Mouse (Mus musculus) heart, embryonic 11.5 days (tissue): Measurements from ENCODE around the gene Stip1. TPM values are rescaled to one million over a fixed set of nuclear protein-coding genes. Genes with fewer than 3 reads are reported as not detected.

Experiments used
- ATAC-seq: fragments of 200-750 bp; cut with Nextera tagmentation; replicated peaks from 2 replicates; pipeline ENCODE4 v1.8.0; 2017; ENCODE audit warnings: moderate library complexity; ENCODE audit not compliant: insufficient number of reproducible peaks, low FRiP score, low TSS enrichment
- H3K27ac ChIP-seq: fragments of 300-500 bp; sonication (generic); 2 replicates; pipeline ENCODE4 v1.5.1; 2014; ENCODE audit warnings: mild to moderate bottlenecking, low read depth, low read length
- H3K27me3 ChIP-seq: fragments of 300-500 bp; sonication (generic); 2 replicates; pipeline ENCODE4 v1.6.1; 2014; ENCODE audit warnings: mild to moderate bottlenecking, low read length, mixed read lengths; ENCODE audit not compliant: control insufficient read depth, insufficient read depth
- H3K36me3 ChIP-seq: fragments of 300-500 bp; sonication (generic); 2 replicates; pipeline ENCODE4 v1.6.1; 2014; ENCODE audit warnings: mild to moderate bottlenecking, low read length, moderate library complexity, mixed read lengths; ENCODE audit not compliant: control insufficient read depth, insufficient read depth
- H3K4me1 ChIP-seq: fragments of 300-500 bp; sonication (generic); 2 replicates; pipeline ENCODE4 v1.6.1; 2014; ENCODE audit warnings: low read length; ENCODE audit not compliant: control insufficient read depth, insufficient read depth
- H3K4me2 ChIP-seq: fragments of 300-500 bp; sonication (generic); 2 replicates; pipeline ENCODE4 v1.6.1; 2014; ENCODE audit warnings: mild to moderate bottlenecking, moderate library complexity
- H3K4me3 ChIP-seq: fragments of 300-500 bp; sonication (generic); 2 replicates; pipeline ENCODE4 v1.5.1; 2014; ENCODE audit warnings: low read depth, low read length
- H3K9ac ChIP-seq: fragments of 300-500 bp; sonication (generic); 2 replicates; pipeline ENCODE4 v1.6.1; 2014; ENCODE audit warnings: mild to moderate bottlenecking, low read depth, low read length, moderate library complexity
- H3K9me3 ChIP-seq: fragments of 300-500 bp; sonication (generic); replicated peaks from 2 replicates; pipeline ENCODE4 v1.6.1; 2016; ENCODE audit warnings: low read length; ENCODE audit not compliant: control insufficient read depth
- WGBS: fragments of 180-500 bp; shearing (Covaris S2); extraction: QIAGEN DNeasy Blood & Tissue Kit; methylation state at CpG from one replicate; pipeline ENCODE4 v1.1.7; 2014; ENCODE audit not compliant: insufficient replicate concordance; 5-methylcytosine and 5-hydroxymethylcytosine counted together
- polyA plus RNA-seq: library from polyadenylated mRNA; unstranded; fragments of >200 nt; fragmentation: Nextera tagmentation; extraction: Ambion mirVana; gene quantifications from 2 replicates; pipeline ENCODE4 v1.2.1, GENCODE M21; 2014

Stip1 gene
- polyA plus RNA-seq, 1 experiment from 2014 or later = 266 TPM

GRCm38 (mm10) chr19:7040637-7041130, 917 bp upstream of the Stip1 start:
- H3K27ac ChIP-seq = peak overlapping the region; percentile 88
- ATAC-seq = no peak
- H3K4me3 ChIP-seq = peak overlapping the region; percentile 88
- H3K9me3 ChIP-seq = no peaks in the 10 kb centered on the region
- peak overlapping the region; percentile 75 for H3K9ac ChIP-seq
- H3K36me3 ChIP-seq = no peaks in the 10 kb centered on the region; the same call in 1 of the 2 replicates
- H3K4me2 ChIP-seq = peak overlapping the region; percentile 83
- H3K4me1 ChIP-seq = peaks cover 26% of the 10 kb centered on the region
- H3K27me3 ChIP-seq = no peaks in the 10 kb centered on the region
- 23% methylated on average over 13 of the region's 13 CpGs for WGBS

- ATAC-seq = peak; percentile 22
- peaks cover 9% of the 10 kb centered on the region for H3K36me3 ChIP-seq
- H3K4me1 ChIP-seq = peaks cover 20% of the 10 kb centered on the region
- WGBS = 1% methylated on average over 33 of the region's 35 CpGs
- H3K4me2 ChIP-seq = peak overlapping the region; percentile 90
- H3K9me3 ChIP-seq = no peaks in the 10 kb centered on the region
- H3K27ac ChIP-seq = peak overlapping the region; percentile 87
- no peaks in the 10 kb centered on the region for H3K27me3 ChIP-seq
- peak overlapping the region; percentile 88 for H3K4me3 ChIP-seq
- peak overlapping the region; percentile 82 for H3K9ac ChIP-seq
Measured at GRCm38 (mm10) chr19:7039088-7039720, 563 bp downstream of the Stip1 start.

GRCm38 (mm10) chr19:7034006-7034405, 5.8 kb downstream of the Stip1 start:
- peaks cover 46% of the 10 kb centered on the region for H3K36me3 ChIP-seq
- no peak overlapping the region for H3K4me2 ChIP-seq
- peaks cover 15% of the 10 kb centered on the region for H3K4me1 ChIP-seq
- no peak overlapping the region for H3K27ac ChIP-seq
- H3K27me3 ChIP-seq = no peaks in the 10 kb centered on the region
- H3K9ac ChIP-seq = no peak overlapping the region
- no peak for ATAC-seq
- WGBS = 90% methylated on average over 5 of the region's 5 CpGs
- H3K9me3 ChIP-seq = no peaks in the 10 kb centered on the region
- H3K4me3 ChIP-seq = no peak overlapping the region

- 91% methylated on average over 5 of the region's 5 CpGs for WGBS
- Histone ChIP-seq H3K36me3 (peaks cover 68% of the 10 kb centered on the region), H3K9me3 (no peaks in the 10 kb centered on the region), H3K27ac (no peak overlapping the region), H3K4me3 (no peak overlapping the region), H3K9ac (no peak overlapping the region), H3K27me3 (no peaks in the 10 kb centered on the region), H3K4me2 (no peak overlapping the region), H3K4me1 (no peaks in the 10 kb centered on the region)
- no peak for ATAC-seq
Measured at GRCm38 (mm10) chr19:7029531-7029930, 10.2 kb downstream of the Stip1 start.

- H3K36me3 ChIP-seq = peaks cover 37% of the 10 kb centered on the region
- H3K4me2 ChIP-seq = no peak overlapping the region
- H3K4me3 ChIP-seq = no peak overlapping the region
- H3K9ac ChIP-seq = no peak overlapping the region
- no peaks in the 10 kb centered on the region for H3K9me3 ChIP-seq
- no peaks in the 10 kb centered on the region for H3K27me3 ChIP-seq
- peaks cover 16% of the 10 kb centered on the region for H3K4me1 ChIP-seq
- 0 out of 2 replicates have a peak, but pooled peaks have one; percentile 55 for ATAC-seq
- H3K27ac ChIP-seq = no peak overlapping the region
- WGBS = 45% methylated on average over 3 of the region's 3 CpGs
Measured at GRCm38 (mm10) chr19:7020224-7020641, 19.5 kb downstream of the Stip1 start.

- Histone ChIP-seq H3K27ac (peak within 1 kb of the TSS; percentile 66), H3K4me1 (peaks cover 16% of the 10 kb centered on the region), H3K9ac (peak within 1 kb of the TSS; percentile 64; the same call in 1 of the 2 replicates), H3K27me3 (no peaks in the 10 kb centered on the region), H3K36me3 (peaks cover 28% of the 10 kb centered on the region), H3K4me3 (peak within 1 kb of the TSS; percentile 21; the same call in 1 of the 2 replicates), H3K9me3 (no peaks in the 10 kb centered on the region), H3K4me2 (peak within 1 kb of the TSS; percentile 37; the same call in 1 of the 2 replicates)
- WGBS = 55% methylated on average over 5 of the region's 5 CpGs
- ATAC-seq = peak; percentile 37
Measured at GRCm38 (mm10) chr19:7019191-7019590, 20.6 kb downstream of the Stip1 start, which contains the start of gene Fermt3. TSS of gene Fermt3 (minus strand) at chr19:7019469.

GRCm38 (mm10) chr19:7018546-7018945, 21.2 kb downstream of the Stip1 start:
- Histone ChIP-seq H3K4me2 (peak overlapping the region; percentile 37; the same call in 1 of the 2 replicates), H3K4me3 (no peak overlapping the region; the same call in 1 of the 2 replicates), H3K4me1 (peaks cover 16% of the 10 kb centered on the region), H3K36me3 (peaks cover 26% of the 10 kb centered on the region), H3K27ac (peak overlapping the region; percentile 66), H3K9ac (peak overlapping the region; percentile 64; the same call in 1 of the 2 replicates), H3K27me3 (no peaks in the 10 kb centered on the region), H3K9me3 (no peaks in the 10 kb centered on the region)
- ATAC-seq = no peak
- 85% methylated on average over 11 of the region's 11 CpGs for WGBS

GRCm38 (mm10) chr19:7017541-7018457, 22.0 kb downstream of the Stip1 start:
- Histone ChIP-seq H3K27me3 (no peaks in the 10 kb centered on the region), H3K4me1 (peaks cover 16% of the 10 kb centered on the region), H3K4me2 (peak overlapping the region; percentile 37; the same call in 1 of the 2 replicates), H3K9ac (peak overlapping the region; percentile 64), H3K9me3 (no peaks in the 10 kb centered on the region), H3K27ac (peak overlapping the region; percentile 66), H3K36me3 (peaks cover 26% of the 10 kb centered on the region), H3K4me3 (no peak overlapping the region)
- 57% methylated on average over 12 of the region's 12 CpGs for WGBS
- no peak for ATAC-seq
